Comparison of ENCODE assay signal across 8 mouse cellular contexts in the genomic region with DNA sequence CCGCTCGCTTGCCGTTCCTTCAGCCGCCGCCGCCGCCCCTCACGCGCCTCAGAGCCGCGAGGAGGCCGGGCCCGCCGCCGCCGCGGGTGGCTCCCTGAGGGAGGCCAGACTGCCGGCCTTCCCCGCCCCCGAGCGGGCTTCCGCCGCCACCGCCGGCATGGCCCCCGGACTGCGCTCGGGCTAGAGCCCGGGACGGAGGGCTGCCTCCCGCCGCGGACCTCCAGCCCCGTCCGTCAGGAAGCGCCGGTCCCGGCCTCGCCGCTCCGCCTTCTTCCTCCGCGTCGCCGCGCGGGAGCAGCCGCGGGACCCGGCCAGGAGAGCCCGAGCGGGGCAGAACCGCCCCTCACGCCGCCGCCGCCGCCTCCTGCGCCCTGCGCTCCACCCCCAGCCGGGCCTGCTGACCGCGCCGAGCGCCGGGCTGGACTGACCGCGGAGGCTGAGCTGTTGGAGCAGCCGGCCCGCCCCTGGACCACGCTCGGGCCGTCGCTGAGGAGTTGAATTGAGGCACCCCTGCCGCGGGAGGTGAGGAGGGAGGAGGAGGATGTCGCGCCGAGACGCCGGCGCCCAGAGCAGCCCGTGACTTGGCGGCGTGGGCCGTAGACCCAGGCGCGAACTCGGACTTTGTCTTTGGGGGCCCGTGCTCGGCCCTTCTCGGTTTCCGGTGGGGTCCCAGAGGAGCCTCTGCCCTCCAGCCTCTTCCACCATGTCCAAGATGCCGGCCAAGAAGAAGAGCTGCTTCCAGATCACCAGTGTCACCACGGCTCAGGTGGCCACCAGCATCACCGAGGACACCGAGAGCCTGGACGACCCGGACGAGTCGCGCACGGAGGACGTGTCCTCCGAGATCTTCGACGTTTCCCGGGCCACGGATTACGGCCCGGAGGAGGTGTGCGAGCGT. TPM values are rescaled to one million over a fixed set of nuclear protein-coding genes. Genes with fewer than 3 reads are reported as not detected.
A peak's percentile ranks its signal among the peaks of the same experiment; 100 is the strongest.
DNase-seq lines count a peak whose midpoint lies in the region; ATAC-seq and TF ChIP-seq lines count a peak whose summit lies in the region.

No protein-coding gene starts in this region.

- no peaks in the 10 kb centered on the region; the same call in 1 of the 2 replicates for H3K4me1 ChIP-seq in brown adipose tissue, adult 24 weeks (ENCODE audit: control insufficient read depth, insufficient read depth, insufficient read length, low read length)
- peaks cover 6% of the 10 kb centered on the region for H3K4me1 ChIP-seq in heart, embryonic 13.5 days
- 0 out of 2 replicates have a peak, but pooled peaks cover under 1% of the 10 kb centered on the region for H3K4me1 ChIP-seq in kidney, postnatal 0 days (replicated peaks; ENCODE audit: insufficient read depth, low read length)
- peaks cover 10% of the 10 kb centered on the region for H3K4me1 ChIP-seq in liver, embryonic 12.5 days

- H3K9me3 ChIP-seq in heart, embryonic 13.5 days = no peaks in the 10 kb centered on the region
- H3K9me3 ChIP-seq in kidney, postnatal 0 days (replicated peaks; ENCODE audit: low read length) = no peaks in the 10 kb centered on the region
- no peaks in the 10 kb centered on the region for H3K9me3 ChIP-seq in liver, embryonic 12.5 days (replicated peaks)

- peaks cover 12% of the 10 kb centered on the region for H3K36me3 ChIP-seq in heart, embryonic 13.5 days
- H3K36me3 ChIP-seq in kidney, postnatal 0 days (ENCODE audit: insufficient read depth, low read length) = no peaks in the 10 kb centered on the region
- peaks cover 5% of the 10 kb centered on the region; the same call in 1 of the 2 replicates for H3K36me3 ChIP-seq in liver, embryonic 12.5 days
- H3K36me3 ChIP-seq in myocyte (ENCODE audit: control insufficient read depth, insufficient read depth) = peaks cover 2% of the 10 kb centered on the region

- peak overlapping the region; percentile 81 for H3ac ChIP-seq in myocyte (ENCODE audit: control insufficient read depth, insufficient read length)

- DNase-seq in CD4-positive helper T cell, adult 2 months (ENCODE audit: low read depth, low spot score) = peak; percentile 67
- DNase-seq in kidney, postnatal 0 days (ENCODE audit: low spot score) = peak; percentile 81
- DNase-seq in spleen, postnatal 36 days (ENCODE audit: low spot score in 2 of 2) = peak; percentile 61 to 66

- peaks cover 46% of the 10 kb centered on the region for H3K79me2 ChIP-seq in myocyte (ENCODE audit: control insufficient read depth, insufficient read depth)

- peak; percentile 44 for ATAC-seq in erythroid progenitor cell, adult 5-6 weeks (replicated peaks; ENCODE audit: low FRiP score, poor library complexity, severe bottlenecking)
- ATAC-seq in heart, embryonic 13.5 days (ENCODE audit: extremely low read depth, insufficient number of reproducible peaks, low FRiP score, low TSS enrichment) = peak; percentile 58
- ATAC-seq in kidney, postnatal 0 days (replicated peaks; ENCODE audit: low FRiP score, low read depth) = peak; percentile 73
- ATAC-seq in liver, embryonic 12.5 days = peak; percentile 65

- peak overlapping the region; percentile 99 for H3K4me3 ChIP-seq in brown adipose tissue, adult 24 weeks (ENCODE audit: insufficient read depth, low read depth, low read length)
- H3K4me3 ChIP-seq in heart, embryonic 13.5 days = peak overlapping the region; percentile 78
- H3K4me3 ChIP-seq in kidney, postnatal 0 days (replicated peaks; ENCODE audit: low read depth, low read length) = peak overlapping the region; percentile 96
- peak overlapping the region; percentile 99 for H3K4me3 ChIP-seq in liver, embryonic 12.5 days
- peak overlapping the region; percentile 65 for H3K4me3 ChIP-seq in myocyte

- peak overlapping the region; percentile 83 for H3K27ac ChIP-seq in brown adipose tissue, adult 24 weeks (replicated peaks; ENCODE audit: low read depth, low read length)
- H3K27ac ChIP-seq in heart, embryonic 13.5 days (replicated peaks) = peak overlapping the region; percentile 100
- H3K27ac ChIP-seq in kidney, postnatal 0 days = peak overlapping the region; percentile 100
- peak overlapping the region; percentile 99 for H3K27ac ChIP-seq in liver, embryonic 12.5 days

- H3K4me2 ChIP-seq in heart, embryonic 13.5 days = peak overlapping the region; percentile 88
- H3K4me2 ChIP-seq in kidney, postnatal 0 days (ENCODE audit: low read length) = peak overlapping the region; percentile 88
- H3K4me2 ChIP-seq in liver, embryonic 12.5 days = peak overlapping the region; percentile 93
- H3K4me2 ChIP-seq in myocyte (ENCODE audit: low read depth) = peak overlapping the region; percentile 26

- under 1% methylated on average over 93 of the region's 113 CpGs for WGBS in heart, embryonic 13.5 days
- WGBS in kidney, postnatal 0 days = 0% methylated on average over 79 of the region's 113 CpGs
- WGBS in liver, embryonic 12.5 days (ENCODE audit: insufficient replicate concordance) = under 1% methylated on average over 73 of the region's 113 CpGs

- no peaks in the 10 kb centered on the region for H3K27me3 ChIP-seq in heart, embryonic 13.5 days (replicated peaks)
- no peaks in the 10 kb centered on the region for H3K27me3 ChIP-seq in kidney, postnatal 0 days (ENCODE audit: insufficient read depth, low read length)
- H3K27me3 ChIP-seq in liver, embryonic 12.5 days (replicated peaks) = no peaks in the 10 kb centered on the region
- H3K27me3 ChIP-seq in myocyte (ENCODE audit: control insufficient read depth, insufficient read depth, insufficient read length) = no peaks in the 10 kb centered on the region

- H3K9ac ChIP-seq in heart, embryonic 13.5 days = peak overlapping the region; percentile 100
- peak overlapping the region; percentile 99 for H3K9ac ChIP-seq in kidney, postnatal 0 days (ENCODE audit: low read depth, low read length)
- peak overlapping the region; percentile 99 for H3K9ac ChIP-seq in liver, embryonic 12.5 days

- no peak for TF ChIP-seq CTCF in kidney, postnatal 0 days (IDR thresholded peaks at IDR 0.05; ENCODE audit: low read depth)

- peak; percentile 41 for TF ChIP-seq POLR2A in myocyte (IDR thresholded peaks at IDR 0.05; ENCODE audit: insufficient read length, low read depth)

TF ChIP-seq in myocyte, 11 proteins besides CTCF, POLR2A, EP300 and RAD21:
- TF ChIP-seq MYOG (IDR thresholded peaks at IDR 0.05; ENCODE audit: control insufficient read depth in 1 of 3, insufficient read depth in 1 of 3, insufficient read length in 2 of 3, low read depth in 2 of 3) (peak in 1 of 3 experiments; percentile 43), CEBPB (IDR thresholded peaks at IDR 0.05; ENCODE audit: insufficient read depth, poor library complexity, severe bottlenecking) (no peak)

RNA-seq across cellular contexts. Expression of gene Tsc22d2, which starts 0.7 kb away (rescaled TPM):
- 11.3 and 12.0 TPM in 2 replicates for polyA plus RNA-seq in brown adipose tissue, adult 24 weeks (2012; ENCODE audit: insufficient read depth, insufficient read length, missing spikeins)
- total RNA-seq in erythroid progenitor cell, adult 5-6 weeks (2015; ENCODE audit: low replicate concordance) = 11.9 and 16.8 TPM in 2 replicates
- 18.2 and 27.2 TPM in 2 replicates for total RNA-seq in erythroid progenitor cell, adult 5-6 weeks (2017; ENCODE audit: low replicate concordance)
- polyA plus RNA-seq in heart, embryonic 13.5 days (2015; fragmentation: Nextera tagmentation; extraction: Ambion mirVana) = 10.6 and 10.9 TPM in 2 replicates
- 14.5 and 17.1 TPM in 2 replicates for polyA plus RNA-seq in kidney, postnatal 0 days (2015; fragmentation: Nextera tagmentation; extraction: Ambion mirVana)
- polyA plus RNA-seq in liver, embryonic 12.5 days (2016; fragmentation: Nextera tagmentation; extraction: Ambion mirVana) = 13.1 and 13.6 TPM in 2 replicates
- polyA plus RNA-seq in myocyte (2012; fragmentation: generic; extraction: Trizol) = 14.2 TPM

Comparison
In these comparisons a context has a peak if more than half of its experiments do, and no peak if none do; other contexts are left out.
1. Peak in every context shown above with its lines: DNase-seq, ATAC-seq, H3K4me3 ChIP-seq and H3K27ac ChIP-seq.
2. H3K4me2 ChIP-seq: peak in every context shown above with its lines; median percentile 93 in liver, embryonic 12.5 days; 88 in heart, embryonic 13.5 days; 88 in kidney, postnatal 0 days; 26 in myocyte.